Mouse (Mus musculus): Measurements from ENCODE around the gene Usp30.
A peak's percentile ranks its signal among the peaks of the same experiment; 100 is the strongest.

The Usp30 gene

DNA sequence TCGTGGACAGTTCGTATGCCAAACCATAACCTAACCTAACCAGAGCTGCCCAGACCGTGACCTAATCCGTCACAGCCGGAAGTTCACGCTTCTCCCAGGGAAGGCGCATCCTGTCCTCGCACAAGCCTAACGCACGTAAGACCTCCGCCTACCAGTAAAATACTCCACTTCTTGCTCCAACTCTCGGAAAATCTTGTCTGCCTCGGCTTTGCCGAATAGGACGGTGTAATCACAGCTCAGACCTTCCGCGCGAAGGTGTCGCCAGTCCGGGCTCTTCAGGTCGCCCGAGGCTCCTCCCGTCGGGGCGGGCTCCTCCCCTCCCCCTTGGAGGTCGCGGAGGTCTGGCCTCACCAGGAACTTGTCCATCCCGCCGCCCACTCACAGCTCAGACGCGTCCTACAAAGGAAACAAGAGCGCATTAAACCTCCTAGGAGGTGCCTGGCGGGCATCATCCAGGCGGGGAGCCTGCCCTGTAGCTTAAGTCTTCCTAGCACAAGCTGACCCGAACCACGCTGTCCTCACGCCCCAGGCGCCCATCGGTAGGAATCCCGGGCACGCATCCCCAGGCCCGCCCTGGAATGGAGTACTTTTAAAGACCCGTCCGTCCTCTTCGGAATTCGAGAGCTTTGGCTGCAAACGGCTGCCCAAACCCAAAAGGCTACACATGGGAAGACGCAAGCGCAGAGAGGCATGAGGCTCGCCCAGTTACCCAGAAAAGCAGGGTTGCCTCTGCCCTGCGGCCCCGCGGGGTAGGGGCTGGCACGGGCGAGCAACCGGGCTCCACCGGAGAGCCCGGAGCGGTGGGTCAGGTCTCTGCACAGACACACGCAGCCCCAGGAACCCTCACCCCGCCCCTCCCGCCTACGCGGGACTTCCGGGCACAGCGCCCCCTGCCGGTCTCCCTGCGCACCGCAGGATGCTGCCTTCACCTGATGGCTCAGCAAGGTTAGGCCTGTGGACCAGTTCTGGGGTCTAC is 62.4 kb downstream of the Usp30 start, which contains the start of gene Alkbh2:
Gene Alkbh2, minus strand, starts transcription at position 845 of the 976 bp plus-strand sequence.
- peak; percentile 70 to 78 for DNase-seq (ENCODE audit: low spot score in 2 of 2)

DNA sequence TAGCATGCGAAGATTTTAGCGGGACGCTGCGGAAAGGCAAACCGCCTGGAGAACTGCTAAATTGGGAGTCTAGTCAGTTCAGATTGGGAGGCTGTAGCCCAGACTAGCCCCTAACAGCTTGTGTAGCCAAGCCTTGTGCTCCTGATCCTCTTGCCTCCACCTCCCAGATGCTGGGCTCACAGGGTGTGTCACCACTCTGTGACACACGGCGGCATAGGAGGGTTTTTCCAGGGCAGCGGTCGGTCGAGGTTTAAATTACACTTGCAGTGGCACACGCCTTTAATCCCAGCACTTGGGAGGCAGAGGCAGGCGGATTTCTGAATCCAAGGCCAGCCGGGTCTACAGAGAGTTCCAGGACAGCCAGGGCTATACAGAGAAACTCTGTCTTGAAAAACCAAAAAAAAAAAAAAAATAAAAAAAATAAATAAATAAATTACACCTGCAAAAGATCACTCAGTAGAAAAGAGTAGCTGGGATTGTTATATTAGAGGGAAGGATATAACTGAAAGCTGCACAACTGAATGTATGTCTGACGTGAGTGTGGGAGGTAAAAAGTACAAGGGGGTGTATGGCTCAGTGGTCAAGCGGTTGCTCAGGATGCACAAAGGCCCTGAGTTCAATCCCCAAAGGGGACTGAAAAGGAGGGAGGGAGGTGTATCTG is 64.4 kb downstream of the Usp30 start:
- no peak for DNase-seq (ENCODE audit: low spot score in 2 of 2)

DNA sequence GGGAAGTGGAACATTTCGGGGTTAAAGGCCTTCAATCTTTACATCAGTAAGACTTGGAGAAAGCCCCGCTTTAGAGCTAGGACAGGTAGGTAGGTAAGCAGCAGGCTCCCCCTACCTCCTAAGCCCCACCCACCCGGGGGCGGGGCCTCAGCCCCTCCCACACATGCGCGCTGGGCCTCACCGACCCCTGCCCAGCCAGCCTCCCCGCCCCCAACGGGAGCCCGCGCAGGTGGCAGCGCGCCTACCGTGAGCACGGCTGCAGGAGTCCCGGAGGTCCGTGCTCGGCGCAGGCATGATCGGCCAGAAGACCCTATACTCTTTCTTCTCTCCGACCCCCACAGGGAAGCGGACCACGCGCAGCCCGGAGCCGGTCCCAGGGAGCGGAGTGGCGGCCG is 64.9 kb downstream of the Usp30 start, which contains the start of gene Ung:
Gene Ung, plus strand, starts transcription at position 176 of the 395 bp plus-strand sequence.
- DNase-seq (ENCODE audit: low spot score in 2 of 2), result no peak

DNA sequence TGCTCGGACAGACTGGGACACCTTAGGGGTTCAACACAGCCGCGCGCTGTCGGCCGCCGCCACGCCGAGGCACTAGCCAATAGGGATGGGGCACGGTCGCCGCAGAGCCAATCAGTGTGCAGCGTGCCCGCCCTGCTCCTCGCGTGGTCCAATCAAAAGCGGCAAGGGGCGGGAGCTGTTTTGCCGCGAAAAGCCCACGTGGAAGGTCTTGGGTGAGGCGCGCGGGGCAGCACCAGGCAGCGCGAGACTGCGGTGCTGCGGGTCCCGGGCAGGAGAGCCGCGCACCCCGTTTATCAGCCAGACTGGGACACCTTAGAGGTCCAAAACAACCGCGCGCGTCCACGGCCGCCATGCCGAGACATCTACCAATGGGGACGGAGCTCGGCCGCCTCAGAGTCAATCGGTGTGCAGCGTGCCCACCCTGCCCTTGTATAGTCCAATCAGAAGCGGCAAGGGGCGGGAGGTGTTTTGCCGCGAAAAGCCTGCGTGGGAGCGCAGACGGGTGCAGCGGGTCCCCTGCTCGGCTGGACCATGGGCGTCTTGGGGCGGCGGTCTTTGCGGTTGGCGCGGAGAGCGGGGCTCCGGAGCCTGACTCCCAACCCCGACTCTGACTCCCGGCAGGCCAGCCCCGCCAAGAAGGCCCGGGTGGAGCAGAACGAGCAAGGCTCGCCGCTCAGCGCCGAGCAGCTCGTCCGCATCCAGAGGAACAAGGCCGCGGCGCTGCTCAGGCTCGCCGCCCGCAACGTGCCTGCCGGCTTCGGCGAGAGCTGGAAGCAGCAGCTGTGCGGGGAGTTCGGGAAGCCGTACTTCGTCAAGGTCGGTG is 65.6 kb downstream of the Usp30 start:
- DNase-seq (ENCODE audit: low spot score in 2 of 2), result peak; percentile 94 to 96

DNA sequence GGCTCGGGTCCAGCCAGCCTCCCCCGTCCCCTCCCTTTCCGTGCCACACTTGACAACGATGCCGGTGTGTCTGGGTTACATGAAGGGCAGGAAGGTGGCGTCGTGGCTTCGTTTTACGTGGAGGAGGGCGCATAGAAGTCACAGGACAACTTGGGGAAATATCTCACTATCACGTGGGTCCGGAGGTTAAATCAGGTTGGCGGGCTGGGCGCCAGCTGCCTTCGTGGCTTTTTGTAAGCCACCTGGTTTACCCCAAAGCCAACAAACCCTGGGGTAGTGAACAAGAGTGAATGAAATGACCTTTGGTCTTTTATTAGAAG is 66.2 kb downstream of the Usp30 start:
- no peak for DNase-seq (ENCODE audit: low spot score in 2 of 2)

DNA sequence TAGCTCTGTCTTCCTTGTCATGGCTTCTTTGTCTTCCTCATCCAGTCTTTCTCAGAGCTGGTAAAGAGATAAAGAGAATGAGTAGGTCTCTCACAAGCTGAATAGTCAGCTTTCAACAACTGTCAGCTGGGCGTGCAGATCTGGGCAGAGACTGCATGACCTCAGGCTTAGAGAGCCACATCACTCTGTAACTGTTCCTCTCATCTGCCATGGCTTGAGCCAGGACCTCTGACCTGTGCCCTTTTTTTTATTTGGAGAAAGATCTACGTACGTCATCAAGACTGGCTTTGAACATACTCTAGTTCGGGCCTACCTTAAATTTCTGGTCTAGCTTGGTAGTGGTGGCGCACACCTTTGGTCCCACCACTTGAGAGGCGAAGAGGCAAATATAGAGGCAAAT is 67.6 kb downstream of the Usp30 start:
- DNase-seq (ENCODE audit: low spot score in 2 of 2), result no peak

DNA sequence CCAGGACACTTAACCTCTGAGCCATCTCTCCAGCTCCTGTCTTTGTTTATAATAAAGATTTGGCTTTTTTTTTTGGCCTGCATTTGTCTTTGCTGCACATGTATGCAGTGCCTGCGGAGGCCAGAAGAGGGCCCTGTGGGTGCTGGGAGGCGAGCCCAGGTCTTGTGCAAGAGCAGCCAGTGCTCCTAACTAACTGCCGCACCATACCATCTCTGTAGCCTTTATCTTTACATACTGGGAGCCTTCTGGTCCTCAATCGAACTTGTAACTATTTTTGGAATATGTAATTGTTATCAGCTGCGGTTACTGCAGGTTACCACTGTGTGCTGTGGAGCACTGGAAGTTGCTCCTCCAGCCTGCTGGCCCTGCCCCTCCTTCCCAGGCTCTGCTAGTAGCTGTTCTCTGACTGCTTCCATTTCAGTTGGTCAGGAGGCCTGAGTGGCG is 68.9 kb downstream of the Usp30 start:
- DNase-seq (ENCODE audit: low spot score in 2 of 2), result peak in 1 of 2 experiments; percentile 46

DNA sequence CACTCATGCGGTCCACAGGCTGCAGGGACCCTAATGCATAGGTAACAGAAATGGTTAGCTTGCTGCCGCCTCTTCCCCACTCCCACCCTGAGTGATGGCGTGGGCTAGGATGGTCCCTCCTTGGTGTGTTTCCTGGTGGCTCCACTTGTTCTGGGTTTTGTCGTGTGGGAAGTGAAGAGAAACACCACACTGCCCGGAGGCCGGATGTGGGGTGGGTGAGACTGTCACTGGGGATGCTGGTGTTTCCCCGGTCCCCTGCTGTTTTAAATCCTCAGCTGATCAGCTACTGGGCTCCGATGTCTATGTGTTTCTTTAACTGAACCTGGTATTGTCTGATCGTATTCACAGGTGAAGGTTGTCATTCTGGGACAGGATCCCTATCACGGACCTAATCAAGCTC is 70.3 kb downstream of the Usp30 start:
- no peak for DNase-seq (ENCODE audit: low spot score in 2 of 2)

DNA sequence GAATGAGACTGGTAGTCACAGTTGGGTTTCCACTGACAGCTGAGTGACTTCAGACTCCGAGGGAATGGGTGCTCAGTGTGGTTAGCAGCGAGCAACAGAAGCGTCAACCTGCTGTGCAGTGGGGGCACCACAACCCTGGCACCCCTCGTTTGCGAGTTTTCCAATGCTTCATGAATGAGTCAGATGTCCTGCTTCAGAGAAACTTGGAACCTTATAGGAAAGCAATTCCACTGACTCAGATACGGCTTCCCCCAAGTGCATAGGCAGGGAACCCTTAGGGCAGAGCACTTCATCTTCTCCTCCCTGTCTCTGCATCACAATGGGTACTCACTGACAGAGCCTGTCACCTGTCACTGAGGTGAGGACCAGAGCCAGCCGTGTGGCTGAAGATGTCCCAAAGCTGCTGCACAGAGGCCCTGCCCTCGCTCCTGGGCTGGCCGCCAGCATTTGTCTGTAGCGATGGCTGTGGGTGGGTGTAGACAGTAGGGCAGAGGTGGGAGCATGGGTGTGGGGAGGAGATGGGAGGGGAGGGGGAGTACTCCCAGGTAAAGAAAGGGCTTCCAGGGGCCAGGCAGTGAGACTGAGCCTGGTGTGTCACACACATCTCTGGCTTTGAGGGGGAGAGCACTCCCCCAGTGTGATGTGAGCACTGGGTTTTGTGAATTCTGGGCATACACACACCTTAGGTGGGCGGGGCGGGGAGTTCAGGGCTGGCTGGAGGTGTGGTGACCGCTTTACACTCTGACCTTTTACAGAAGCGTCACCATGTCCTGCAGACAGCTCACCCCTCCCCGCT is 72.4 kb downstream of the Usp30 start:
- no peak for DNase-seq (ENCODE audit: low spot score in 2 of 2)

DNA sequence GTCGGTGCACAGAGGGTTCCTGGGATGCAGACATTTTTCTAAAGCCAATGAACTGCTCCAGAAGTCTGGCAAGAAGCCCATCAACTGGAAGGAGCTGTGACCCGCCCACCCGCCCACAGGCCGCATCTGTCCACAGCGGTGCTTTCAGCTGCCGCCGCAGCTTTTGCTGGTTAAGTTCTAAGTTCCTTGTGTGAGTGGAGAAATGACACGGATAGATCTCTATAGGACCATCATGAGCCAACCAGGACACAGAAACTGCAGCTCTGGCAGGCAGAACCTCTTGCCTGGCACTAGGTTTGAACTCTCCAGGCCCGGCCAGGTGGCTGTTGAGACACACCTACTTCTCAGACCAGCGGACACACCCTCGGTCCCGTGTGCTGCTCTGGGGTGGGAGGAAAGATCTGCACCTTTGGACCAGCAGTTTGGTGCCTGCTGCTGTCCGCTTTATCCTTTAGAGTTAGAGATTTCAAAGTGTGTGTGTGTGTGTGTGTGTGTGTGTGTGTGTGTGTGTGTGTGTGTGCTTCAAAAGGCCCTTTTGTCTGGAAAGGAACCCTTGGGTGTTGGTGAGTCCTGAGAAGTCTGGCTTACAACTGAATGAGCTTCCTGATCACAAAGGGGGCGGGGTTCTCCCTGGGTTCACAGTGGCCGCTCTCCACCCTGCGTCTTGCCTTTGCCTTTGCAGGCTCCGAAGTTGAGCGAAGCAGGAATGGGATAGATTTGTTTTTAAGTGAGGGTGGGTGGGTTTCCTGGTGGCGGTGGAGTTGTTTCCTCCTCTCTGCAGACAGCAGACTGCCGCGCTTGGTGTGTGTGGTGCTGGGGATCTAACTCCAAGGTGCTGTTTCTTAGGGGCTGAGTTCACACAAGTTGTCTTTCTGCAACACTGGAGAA is 73.3 kb downstream of the Usp30 start:
- no peak for DNase-seq (ENCODE audit: low spot score in 2 of 2)

DNA sequence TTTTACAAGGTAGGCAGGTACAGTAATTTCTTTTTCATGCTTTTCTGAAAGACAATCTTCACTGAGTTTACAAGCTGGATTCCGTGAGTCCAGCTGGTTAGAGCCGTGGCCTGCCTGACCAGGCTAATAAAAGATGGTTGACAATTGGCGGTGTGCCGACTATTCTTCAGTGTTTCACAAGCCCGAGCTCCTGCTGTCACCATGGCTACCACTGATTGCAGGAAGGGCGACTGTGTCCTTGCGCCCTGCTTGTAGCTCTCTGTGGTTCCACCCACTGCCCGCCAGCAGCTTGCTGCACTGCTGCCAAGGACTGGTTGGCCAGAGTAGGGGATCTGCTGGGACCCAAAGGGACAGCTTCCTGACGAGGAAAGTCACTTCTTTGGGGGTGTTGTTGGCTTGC is 73.9 kb downstream of the Usp30 start:
- peak; percentile 54 to 71 for DNase-seq (ENCODE audit: low spot score in 2 of 2)

DNA sequence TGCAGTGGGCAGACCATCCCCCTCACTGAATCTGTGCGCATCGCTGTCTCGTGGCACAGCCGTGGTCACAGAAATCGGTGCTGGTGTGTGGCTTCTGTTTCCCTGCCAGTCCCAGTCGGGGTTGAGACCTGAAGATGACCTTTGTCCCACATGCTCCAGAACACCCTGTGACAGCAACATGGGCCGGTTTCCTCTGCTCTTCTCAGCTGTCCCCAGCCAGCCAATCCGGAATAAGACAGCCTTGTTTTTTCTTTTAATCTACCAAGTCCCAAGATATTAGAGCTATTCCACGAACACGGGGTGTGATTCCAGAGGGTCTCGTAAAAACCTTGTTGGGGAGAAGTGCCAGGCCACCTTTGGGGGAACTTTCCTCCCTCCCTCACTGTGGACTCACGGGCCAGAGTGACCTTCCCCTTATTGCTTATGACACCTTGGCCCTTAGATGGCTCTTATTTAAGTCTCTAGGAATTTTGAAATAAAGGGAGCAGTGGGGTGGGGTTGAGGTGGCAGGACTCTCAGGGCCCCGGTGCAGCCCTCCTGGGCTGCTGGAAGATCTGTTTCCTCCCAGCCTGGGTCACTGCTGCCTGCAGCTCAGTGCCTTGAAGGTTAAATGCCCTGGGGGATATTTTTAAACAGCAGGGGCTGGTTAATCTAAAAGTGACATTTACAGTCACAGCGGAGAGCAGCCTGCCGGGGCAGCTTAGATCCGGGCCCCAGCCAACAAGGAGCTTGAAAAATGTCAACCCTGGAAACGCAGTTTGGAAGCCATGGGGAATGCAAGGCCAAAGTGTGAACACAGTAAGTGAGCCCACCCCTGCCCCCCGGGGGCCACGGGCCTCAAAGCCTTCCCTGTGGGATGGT is 81.0 kb downstream of the Usp30 start, which contains the start of gene Acacb:
Gene Acacb, plus strand, starts transcription at position 508 of the 861 bp plus-strand sequence.
- no peak for DNase-seq (ENCODE audit: low spot score in 2 of 2)

DNA sequence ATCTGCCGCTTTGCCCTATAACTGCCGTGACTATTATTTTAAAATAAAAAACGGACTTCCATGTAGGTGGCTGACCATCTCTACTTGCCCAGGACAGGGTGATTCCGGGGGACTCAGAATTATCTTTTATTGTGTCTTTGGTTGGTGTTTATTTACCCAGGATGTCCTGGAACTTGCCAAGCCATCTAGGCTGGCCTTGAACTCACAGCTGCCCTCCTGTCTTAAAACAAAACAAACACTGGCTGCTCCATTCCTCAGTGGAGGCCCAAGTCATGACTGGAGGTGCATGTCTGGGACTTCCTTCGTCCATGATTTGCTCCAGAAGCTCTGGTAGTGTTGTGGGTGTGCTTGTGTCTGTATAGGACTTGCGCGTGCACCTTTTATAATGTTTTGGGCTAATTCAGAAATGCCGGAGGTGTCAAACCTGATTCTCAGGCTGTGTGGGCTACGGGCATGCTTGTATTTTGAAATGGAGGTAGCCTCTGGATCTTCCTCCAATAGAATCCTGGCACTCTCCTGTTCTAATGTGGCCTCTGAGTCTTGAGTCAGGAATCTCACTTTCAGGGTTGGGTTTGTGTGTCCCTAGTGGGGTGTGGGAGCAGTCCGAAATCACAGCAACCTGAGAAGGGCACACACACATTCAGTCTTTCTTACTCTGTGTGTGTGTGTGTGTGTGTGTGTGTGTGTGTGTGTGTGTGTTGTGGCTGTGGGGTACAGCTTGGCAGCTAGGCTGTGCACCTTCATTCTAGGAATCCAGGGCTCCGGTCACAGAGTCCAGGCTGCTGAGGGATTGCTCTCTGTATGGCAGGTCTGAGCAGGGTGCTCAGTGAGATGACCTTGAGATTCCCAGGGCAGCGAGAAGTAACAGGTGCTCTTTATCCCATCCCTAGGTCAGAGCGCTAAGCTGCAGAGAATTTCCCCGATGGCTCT is 82.0 kb downstream of the Usp30 start:
- DNase-seq (ENCODE audit: low spot score in 2 of 2), result no peak

DNA sequence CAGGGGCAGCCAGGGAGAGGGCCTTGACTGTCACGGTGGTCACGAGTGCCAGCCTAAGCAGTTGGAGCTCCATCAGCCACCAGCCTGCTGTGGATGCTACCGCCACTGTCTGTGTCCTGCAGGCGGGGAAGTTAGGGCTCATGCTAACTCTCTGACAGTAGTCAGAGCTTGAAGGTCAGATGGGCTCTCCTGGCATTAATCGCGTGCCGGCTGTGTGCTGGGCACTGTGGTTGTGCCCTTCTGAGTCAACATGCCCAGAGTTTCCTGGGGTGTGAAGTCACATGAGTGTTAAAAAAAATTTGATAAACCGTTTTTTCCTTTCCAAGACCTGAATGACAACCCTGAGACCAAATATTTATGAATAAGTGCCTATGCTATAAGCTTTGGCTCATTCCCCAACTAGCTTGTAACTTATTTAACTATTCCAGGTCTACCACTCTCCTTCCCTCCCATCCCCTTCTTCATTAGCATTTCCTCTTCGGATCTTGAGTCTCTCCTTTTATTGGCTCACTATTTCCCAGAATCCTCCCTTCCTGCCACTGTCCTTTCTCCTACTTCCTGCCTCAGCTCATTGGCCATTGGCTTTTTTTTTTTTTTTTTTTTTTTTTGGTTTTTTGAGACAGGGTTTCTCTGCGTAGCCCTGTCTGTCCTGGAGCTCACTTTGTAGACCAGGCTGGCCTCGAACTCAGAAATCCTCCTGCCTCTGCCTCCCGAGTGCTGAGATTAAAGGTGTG is 87.3 kb downstream of the Usp30 start:
- DNase-seq (ENCODE audit: low spot score in 2 of 2), result no peak

DNA sequence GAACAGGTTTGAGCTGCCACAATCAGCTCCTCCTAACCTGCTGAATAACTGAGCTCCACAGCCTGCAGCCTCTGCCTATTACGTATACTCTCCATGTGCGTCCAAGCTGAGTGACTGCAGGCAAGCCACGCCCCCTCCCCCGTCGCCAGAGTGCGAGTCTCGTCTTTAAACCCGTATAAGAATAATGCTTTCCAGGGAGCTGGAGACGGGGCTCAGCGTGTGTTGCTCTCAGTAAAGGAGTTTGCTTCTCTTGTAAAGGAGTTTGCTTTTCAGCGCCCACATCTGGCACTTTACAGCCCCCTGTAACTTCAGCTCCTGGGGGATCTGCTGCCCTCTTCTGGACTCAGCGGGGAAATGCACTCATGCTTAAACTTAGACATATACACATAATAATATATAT is 88.2 kb downstream of the Usp30 start:
- DNase-seq (ENCODE audit: low spot score in 2 of 2), result no peak

DNA sequence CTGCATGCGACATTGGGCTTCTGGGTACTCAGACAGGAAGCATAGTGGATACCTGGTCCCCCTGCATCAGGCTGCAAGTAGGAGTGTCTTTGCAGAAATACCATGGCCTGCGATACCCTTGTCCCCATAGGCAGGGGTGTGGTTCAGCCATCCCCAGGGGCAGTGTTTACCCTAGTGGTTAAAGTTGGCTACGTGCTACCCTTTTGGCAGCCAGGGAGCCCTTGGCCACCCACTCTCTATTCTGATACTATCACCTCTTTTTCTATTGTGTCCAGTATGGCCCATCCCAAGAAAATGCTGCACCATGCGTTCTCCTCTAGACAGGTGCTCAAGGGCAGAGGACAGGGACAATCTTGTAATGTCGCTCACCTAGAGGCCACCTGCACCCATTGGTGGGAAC is 89.5 kb downstream of the Usp30 start:
- DNase-seq (ENCODE audit: low spot score in 2 of 2), result no peak

DNA sequence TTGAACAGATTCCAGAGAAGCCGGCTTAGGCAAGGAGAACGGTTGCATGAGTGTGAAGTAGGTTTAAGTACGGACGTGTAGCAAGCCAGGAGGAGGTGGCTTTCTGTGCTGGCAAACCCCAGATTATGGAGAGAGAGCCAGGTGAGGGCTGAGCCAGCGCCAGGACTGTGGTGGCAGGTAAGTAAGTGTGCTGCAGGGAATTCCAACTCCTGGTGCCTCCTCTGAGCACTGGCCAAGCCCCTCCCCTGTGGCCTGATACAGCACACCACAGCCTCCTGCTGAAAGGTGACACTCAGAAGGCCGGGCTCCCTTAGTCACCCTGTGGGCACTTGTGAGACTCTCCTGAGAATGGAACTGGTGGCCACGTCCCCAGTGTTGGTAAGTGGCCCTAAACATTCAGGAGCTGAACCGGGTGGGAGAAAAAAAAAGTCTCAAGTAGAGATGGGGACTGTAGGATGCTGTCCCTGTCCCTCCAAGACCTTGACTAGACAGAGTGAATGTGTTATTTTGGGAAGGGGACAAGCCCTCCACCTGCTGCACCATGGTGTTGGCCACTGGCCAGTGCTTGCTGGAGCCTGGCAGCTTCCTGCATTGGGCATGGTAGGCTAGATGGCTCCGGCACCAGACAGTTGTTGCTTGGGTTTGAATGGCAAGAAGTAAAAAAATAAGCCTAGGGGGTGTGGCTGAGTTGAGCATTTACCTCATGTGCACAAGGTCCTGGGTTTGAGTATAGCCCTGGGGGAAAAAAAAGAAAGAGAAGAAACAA is 90.1 kb downstream of the Usp30 start:
- DNase-seq (ENCODE audit: low spot score in 2 of 2), result no peak
